Mouse (Mus musculus) spleen, postnatal 10 days (tissue): ENCODE data around the gene Brms1.

ENCODE experiments used
- DNase-seq, 2 experiments: peaks; one replicate each; pipeline ENCODE4 v3.0.0; 2021 to 2022; ENCODE audit warnings: low spot score in 2 of 2

Gene Brms1

GRCm38 (mm10) chr19:5087884-5088728 is 47.0 kb downstream of the Brms1 start, which contains the start of gene Yif1a:
Gene Yif1a (plus strand): TSS chr19:5088538.
- peak; percentile 85 to 95 for DNase-seq

DNA sequence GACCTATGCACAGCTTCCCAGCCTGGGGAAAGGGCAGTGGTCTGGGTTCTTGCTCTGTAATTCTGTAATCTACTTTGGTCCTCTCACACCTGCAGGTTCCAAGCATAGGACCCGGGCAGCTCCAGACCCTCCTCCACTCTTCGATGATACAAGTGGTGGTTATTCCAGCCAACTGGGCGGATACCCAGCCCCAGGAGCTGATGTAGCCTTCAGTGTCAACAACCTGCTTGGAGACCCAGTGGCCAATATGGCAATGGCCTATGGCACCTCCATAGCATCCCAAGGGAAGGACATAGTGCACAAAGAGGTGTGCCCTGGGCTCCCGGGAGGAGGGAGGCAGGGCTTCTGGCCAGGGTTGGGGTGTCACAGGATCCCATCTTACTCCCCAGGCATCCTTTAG is 48.2 kb downstream of the Brms1 start:
- no peak for DNase-seq

DNA sequence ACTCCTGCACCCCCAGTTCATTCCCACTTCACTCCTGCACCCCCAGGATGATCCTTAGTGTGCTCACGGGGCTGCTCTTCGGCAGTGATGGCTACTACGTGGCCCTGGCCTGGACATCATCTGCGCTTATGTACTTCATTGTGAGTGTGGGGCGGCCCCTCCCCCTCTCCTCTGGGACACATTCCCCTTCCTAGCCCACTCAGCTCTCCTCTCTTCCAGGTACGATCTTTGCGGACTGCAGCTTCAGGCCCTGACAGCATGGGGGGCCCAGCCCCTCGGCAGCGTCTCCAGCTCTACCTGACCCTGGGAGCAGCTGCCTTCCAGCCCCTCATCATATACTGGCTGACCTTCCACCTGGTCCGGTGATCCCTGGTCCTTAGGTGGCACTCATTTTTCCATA is 50.9 kb downstream of the Brms1 start:
- no peak for DNase-seq

- DNase-seq: no peak
Measured at GRCm38 (mm10) chr19:5093481-5094242, 52.5 kb downstream of the Brms1 start.

GRCm38 (mm10) chr19:5094243-5094632 is 53.1 kb downstream of the Brms1 start:
- DNase-seq: peak; percentile 85 to 94

- DNase-seq: no peak
Measured at GRCm38 (mm10) chr19:5094746-5095417, 53.7 kb downstream of the Brms1 start.

DNA sequence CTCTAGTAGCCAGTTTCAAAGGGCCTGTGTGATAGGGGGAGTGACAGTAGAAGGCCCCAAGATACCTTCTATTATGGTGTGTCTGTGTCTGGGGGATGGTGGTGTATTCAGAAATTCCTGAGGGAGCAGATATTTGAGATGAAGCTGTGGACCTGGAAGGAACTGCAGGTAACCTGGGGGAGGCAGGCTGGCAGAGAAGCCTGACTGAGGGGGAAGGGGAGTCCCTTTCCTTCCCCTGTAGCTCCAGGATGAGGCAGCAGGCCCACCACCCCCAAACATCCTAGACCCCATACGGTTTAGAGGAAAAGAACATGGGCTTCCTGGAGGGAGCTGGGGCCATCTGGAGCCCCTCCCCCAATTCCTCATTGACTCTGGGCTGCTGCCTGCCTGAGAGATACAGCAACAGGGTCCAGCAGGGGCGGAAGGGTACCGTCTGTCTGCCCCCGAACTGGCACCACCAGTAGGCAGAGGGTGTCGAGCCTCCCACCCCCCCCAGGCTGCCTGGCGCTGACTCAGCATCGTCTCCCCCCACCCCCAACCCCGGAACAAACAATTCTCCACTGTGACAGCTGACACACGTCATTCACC is 54.8 kb downstream of the Brms1 start:
- no peak for DNase-seq

- no peak for DNase-seq
Measured at GRCm38 (mm10) chr19:5097521-5098362, 56.6 kb downstream of the Brms1 start.

- DNase-seq: peak; percentile 48 to 64
Measured at GRCm38 (mm10) chr19:5098363-5099143, 57.4 kb downstream of the Brms1 start, which contains the start of gene Cnih2. Gene Cnih2 (minus strand): TSS chr19:5098521.
